Mouse (Mus musculus): ENCODE data around the gene Ttc28.

DNA sequence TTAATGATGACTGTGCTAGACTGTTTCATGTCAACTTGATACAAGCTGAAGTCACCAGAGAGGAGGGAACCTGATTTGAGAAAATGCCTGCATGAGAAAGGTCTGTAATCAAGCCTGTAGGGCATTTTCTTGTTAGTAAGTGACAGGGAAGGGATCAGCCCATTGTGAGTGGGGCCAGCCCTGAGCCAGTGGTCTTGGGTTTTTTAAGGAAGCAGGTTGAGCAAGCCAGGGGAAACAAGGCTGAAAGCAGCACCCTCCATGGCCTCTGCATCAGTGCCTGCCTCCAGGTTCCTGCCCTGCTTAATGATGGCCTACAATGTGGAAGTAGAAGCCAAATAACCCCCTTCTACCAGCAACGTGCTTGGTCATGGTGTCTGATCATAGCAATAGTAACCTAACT lies 89.0 kb downstream of the Ttc28 start:
- TF ChIP-seq TAL1 (IDR thresholded peaks at IDR 0.05; ENCODE audit: low read length) (no peak), GATA1 (IDR thresholded peaks at IDR 0.05; ENCODE audit: low read length) (no peak)

Measured in erythroblast, embryonic 14.5 days (primary cell).